Mouse (Mus musculus): ENCODE measurements around the gene March10.

Gene March10

DNA sequence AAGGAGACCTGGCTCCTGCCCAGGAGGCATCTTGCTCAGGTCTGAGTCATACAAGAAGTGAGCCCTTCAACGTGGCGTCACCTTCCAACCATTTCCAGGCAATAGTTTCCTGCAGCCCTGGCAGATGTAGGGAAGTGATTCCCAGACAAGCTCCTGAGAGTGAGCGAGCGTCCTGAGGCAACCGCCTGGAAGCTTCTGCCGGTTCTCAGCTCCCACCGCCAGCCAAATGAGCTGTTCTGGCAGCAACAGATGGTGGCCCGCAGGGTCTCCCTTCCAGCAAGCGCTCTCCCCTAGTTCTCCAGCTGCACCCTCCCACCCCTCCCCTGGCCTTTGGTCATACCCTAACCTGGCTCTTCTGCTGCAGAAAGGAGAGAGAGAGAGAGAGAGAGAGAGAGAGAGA is 54.2 kb downstream of the March10 start:
- no peak for DNase-seq

DNA sequence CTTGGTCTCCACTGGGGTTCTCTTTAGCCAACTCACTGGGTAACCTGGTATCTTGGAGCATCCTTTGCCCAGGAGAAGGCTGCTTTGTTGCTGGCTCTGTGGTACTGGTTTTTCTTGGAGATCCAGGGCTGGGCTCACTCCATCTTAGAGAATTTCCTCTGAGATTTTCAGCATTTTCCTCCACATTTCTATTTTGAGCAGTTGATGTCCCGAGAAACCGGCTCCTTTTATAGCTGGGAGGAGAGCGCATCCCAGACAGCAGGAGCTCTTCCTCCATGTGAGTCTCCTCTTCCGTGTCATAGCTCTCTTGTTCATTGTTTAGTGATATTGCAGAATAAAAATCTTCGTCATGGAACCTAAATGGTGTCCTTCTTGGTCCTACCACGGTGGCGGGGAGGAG is 66.2 kb downstream of the March10 start:
- no peak for DNase-seq

DNA sequence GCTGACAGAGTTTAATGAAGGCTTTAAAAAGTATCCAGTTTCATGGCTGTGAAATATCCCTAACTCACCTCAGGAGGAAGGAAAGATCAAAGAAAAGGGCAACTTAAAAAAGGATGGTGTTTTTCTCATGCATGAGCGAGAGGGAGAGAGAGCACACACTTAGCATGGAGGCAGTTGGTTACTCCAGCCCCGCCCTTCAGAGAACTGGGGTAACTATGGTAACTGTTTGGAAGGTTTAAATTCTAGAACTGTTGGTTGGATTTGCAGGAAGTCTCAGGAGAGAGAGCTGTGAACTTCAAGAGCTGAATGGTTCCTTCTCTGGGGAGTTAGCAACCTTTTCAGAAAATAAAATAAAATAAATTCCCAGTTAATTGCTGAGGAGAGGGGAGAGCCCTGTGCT is 67.9 kb downstream of the March10 start:
- no peak for DNase-seq

DNA sequence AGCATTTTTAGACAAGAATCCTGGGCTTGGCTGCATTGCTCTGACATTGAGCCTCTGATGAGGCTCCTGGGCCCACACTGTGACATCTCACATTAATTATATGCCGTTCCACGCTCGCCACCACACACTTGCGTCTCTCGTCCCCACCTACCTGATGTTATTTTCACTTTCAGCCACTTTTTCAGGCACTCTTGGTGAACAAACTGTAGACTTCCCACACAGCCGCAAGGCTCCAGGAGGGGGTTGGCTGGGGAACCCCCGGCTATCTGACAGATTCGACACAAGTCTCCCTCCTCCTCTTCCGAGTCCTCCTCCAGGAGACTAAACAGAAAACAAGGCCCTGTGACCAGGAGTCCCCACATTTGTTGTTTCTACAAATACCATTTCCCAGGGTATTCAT is 71.3 kb downstream of the March10 start:
- no peak for DNase-seq

DNA sequence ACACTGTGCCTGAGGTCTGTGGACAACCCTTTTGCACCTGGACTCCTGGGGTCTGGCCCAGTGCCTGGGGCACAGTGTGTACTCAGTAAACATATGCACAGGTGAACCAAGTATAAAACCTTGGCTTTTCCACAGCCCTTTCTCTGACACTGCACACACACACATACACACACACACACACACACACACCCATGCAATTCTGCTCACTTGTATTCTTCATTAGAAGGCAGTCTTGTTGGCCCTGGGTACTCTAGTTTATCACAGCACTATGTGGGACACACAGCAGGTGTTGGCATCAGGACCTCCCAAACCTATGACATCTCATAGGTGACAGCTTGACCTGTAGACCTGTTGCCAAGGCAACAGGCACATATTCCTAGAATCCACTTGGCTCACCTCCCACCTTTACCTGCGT is 80.7 kb downstream of the March10 start:
- no peak for DNase-seq

DNA sequence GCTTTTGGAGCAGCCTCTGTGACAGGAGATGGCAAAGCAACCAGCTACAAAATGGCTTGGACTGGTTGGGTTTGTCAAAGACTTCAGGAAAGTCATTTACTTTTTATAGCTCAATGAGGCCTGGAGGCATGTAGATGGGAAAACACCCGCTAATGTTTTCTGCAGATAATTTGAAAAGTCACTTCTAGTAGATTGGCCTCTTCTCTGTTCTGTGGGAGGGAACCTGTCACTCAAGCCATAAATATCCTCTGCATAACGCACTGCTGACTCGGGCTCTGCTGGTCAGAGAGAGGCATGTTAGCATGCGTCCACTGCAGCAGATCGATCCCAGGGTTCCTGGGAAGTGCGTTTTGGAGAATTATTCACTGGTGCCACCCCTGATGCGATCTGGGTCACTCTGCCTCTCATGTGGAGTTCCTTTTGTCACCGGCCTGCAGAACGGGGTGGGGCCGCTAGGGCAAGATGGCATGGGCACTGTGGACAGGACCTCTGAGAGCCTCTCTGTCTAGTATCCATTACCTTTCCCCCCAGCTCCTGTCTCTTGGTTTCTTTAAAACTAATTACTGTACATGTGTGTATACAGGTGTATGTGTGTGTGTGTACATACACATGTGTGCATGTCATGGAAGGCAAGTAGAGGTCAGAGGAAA is 81.9 kb downstream of the March10 start:
- peak; percentile 16 for DNase-seq

DNA sequence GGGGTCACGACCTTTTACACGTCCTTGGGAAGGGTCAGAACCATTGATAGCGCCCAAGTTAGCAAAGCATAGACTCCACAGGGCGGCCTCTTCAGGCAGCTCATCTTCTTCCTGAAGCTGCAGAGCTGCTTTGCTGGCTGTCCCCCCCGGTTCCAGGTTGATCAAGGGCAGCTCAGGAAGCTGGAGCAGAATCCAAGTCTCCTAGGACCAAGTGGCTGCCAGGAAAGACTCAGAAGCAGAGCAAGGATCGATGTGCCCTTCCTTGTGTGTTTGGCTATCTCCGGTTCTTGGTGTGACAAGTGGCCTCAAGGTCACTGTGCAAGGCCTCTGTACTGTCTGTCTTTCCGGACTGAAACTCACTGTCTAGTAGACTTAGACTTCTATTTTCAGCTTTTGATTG is 82.7 kb downstream of the March10 start:
- DNase-seq, result no peak

DNA sequence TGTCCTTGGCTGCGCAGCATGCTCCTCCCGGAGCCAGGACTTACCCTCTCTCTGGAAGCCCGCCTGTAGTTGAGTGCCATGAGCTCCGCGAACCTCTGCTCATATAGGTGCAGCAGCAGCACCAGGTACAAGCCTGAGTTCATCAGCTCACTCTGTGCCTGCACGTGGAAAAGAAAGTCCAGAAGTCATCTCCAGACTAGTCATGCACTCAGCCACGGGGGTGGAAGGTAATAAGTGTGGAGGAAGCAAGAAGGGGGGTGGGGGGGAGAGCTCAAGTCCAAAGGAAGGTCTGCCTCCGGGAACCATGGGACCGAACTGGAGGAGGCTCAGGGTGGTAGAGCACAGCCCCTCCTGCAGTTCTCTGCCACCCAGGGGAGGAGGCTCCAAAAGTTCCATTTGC is 84.7 kb downstream of the March10 start:
- DNase-seq, result no peak

DNA sequence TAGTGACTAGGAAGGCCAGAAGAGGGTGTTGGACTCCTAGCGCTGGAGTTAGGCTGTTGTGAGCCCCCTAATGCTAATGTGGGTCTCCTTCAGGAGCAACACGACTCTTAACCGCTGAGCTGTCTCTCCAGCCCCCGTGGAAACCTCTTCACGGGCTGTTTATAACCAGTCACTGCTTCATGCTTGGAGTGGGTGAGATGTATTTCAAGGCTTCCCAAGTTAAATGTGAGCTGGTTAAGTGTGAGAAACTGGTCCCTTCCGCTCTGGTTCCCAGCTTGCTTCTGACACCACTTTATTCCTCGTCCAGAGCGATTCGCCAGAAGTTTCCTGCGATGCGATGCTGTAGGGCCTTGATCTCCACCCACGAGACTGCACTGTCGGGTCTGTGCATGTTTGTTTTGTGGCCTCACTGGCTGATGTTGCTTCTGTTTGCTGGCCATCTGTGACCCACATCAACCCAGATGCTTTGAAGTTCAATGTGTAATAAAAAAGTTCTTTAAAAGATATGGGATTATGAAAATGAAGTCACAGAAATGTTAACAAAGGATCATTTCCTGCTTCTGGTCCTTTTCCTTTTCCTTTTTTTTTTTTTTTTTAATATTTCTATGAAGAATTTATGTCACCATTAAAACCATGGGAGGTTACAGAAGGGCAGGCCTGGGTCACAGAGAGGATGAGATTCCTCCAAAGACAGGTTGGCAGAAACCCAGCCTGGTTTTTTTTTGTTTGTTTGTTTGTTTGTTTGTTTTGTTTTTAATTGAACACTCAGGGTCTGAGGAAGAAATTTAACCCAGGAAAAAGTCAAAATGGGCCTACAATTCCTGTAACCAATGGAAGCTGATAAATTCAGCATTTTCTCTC is 86.8 kb downstream of the March10 start:
- DNase-seq, result no peak

DNA sequence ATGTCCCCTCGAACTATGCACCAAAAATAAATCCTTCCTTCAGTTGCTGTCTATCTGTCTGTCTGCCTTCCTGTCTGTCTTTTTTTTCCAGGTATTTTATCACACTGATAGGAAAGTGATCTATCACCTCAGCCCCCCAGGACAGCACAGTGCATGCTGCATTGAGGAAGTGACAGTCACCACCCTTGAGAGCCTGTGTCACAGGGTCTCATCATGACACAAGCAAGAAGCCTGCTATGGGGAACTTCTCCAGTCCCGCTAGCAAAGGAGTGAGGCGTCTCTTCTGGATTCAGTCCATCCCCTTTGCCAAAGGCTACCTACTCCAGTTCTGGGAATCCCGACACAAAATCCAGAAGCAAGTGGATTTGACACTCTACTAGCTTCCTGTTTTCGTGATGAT is 87.7 kb downstream of the March10 start:
- no peak for DNase-seq

DNA sequence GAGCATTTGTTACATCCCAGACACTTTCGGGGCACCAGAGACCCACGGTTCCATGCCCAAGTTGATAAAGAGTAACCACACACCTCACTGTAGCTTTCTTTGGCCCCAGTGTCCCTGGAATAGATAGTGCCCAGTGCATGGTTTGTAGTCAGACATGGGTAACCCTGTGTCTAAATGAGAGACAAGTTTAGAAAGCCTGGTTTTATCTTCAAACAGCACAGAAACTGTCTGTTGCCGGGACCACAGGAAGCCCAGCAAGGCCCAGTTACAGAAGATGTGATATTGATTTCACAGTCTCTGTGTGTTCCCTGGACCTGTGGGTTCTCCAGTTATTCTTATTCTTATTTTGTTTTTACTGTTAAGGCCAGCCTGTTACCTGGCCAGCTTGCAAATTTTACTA is 89.4 kb downstream of the March10 start:
- peak; percentile 41 for DNase-seq

DNA sequence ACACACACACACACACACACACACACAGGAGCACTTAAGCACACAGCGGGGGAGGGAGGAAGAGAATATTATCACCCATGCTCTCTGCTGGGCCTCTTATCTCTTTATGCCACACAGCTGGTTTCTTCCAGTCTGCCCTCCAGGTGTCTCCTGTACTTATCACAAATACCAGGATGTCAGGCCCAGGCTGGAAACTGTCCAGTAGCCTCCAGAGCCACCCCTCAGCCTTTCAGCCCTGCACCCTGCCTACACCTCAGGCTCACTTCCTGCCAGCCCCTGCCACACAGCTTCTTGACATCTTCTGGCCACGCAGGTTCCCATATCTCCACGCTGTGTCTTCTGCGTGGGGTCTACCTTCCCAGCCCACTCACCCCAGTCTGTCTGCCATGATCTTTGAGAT is 90.5 kb downstream of the March10 start:
- peak; percentile 89 for DNase-seq

DNA sequence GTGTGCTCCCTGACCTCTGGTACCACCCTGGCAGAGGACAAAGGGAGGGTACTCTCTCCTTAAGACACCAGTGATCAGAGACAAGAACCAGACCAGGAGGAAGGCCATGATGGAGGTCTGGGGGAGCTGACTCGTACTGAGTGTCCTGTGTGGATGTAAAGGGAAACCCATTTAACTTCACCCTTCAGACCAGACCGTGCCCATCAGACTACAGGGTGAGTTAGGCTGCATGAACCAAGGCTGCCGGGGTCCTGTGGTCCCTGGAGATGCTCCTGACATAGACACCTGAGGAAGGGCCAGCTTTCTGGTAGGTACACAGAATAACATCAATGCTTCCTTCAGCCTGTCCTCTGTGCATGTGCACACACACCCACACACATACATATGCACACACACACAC is 90.9 kb downstream of the March10 start:
- no peak for DNase-seq

DNA sequence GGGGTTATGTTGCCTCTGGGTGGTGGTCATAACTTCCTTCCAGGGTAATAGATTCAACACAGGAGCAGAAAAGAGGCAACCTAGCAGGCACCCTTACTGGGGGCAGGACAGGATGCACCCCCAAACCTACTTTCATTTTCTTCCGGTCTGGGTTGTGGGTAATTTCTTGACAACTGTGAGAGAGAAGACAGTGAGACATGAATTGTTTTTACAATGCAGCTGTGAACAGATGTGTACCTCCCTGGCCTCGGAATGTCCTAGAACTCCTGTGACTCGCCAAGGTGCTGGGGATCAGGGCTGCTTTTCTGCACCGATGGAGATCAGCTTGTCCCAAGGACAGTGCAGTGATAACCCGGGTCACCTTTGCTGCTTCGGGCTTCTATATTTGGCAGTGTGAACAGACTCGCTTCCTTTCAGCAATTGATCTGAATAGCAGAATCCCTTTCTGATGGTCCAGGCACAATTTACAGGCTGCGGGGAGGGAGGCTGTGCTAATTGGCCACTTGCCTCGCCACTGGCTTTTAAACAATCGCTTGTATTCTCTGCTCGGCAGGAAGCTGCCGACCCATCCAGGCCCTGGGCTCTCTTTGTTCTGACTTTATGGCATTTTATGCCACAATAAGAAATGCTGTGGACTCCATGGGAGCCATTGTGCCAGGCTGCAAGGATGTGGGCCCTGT is 92.0 kb downstream of the March10 start:
- DNase-seq, result no peak

DNA sequence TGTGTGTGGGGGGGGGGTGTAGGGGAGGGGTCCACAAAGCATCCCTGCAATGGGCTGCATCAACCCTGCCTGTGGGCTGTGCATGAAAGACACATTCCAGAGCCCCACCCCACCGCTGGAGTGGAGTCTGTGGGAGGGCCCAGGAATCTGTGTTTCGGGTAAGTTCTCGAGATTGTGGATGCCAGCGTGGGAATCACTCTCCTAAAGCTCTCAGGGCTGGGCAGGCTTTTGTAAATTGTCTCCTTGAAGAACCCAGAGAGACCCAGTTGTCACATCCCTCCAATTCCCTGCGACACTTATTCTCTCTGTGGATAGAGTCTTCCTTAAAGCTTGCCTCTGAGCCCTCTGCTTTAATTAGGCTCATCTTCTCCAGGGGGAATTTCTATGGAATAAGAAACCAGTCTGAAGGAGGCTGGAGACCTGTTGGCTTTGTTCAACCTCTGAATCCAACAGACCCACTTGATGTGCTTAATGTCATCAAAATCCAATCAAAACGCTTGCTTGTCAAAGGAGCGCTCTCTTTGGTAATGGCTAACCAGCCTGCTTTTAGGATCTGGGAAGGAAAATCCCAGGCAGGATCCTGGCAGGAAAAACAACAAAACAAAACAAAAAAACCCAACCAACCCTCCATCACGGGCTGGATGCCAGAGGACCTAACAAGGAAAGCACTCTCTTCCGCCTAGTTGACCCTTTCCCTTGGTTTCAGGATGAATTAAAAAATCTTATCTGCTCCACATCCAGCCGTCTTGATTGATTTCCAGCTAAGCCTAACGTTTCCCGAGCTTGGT is 92.7 kb downstream of the March10 start:
- no peak for DNase-seq

DNA sequence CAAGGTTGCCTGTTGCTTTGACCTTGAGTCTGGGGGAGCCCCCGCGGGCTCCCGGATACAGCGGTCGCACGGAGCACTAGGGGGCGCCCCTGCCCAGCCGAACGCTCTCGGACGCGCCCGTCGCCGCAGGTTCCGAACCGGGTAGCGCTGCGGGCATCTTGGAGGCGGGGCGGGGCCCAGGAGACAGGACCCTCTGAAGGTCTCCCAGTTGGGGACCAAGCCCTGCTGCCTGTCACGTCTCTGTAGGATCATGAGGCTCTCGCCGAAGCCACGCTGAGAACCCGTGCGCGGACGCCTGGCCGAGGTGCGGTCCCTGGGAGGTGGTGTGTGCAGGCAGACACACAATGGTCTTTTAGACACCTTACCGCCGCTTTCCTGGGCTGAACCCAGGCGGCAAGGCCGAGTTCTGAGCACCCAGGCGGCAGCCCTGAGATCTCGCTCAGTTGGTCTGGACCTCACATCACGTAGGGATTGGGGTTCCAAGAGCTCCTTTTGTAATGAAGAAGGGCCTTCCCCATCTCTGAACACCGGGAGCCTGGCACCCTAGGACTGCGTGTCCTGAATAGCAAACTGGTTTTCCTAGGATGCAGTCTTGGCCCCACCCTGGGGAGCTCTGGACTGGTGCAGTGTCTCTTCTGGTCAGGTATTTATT is 93.5 kb downstream of the March10 start:
- DNase-seq, result peak; percentile 84

DNA sequence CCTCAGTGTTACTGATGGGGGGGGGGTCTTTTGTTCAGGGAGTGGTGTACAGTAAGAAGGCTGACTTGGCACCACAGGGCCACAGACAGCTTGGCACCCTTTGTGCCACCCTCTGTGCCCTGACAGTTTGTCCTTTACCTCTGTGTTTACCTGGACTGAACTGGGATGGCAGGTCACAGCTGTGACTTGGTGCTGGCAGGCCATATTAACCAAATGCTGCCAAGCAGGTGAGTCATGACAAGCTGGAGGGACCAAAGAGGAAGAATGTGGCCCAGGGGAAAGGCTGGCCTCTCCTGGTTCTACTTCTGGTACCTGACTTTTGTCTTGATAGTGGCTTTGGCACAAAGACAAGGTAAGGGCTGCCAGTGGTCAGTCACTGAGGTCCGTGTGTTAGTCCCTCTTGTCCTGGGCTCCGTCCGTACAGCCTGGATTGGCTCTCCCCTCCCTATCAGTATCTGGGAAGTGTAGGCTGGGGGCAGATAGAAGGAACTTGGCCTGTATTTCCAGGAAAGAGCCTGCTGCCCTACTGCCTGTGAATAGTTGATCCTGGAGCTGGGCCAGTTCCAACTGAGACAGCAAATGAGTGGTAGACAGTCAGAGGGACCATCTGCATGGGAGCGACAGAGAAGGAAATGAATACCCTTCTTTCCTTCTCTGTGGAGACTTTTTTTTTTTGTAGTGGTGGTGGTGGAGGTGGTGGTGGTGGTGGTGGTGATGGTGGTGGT is 94.3 kb downstream of the March10 start:
- DNase-seq, result no peak

DNA sequence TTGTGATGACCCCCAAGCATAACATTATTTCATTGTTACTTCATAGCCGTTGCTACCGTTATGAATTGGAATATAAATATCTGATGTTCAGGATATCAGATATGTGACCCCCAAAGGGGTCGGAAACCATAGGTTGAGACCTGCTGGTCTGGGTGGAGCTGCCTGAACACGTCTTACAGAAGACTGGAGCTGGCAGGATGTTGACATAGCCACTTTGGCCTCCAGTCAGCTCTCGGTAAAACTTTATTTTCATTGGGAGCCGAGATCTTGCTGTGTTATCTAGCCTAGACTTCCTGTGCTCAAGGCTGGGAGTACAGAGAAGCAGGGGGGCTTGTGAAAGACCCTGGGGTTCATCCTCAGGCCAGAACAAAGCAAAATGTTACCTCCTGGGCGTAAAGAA is 100.2 kb downstream of the March10 start:
- no peak for DNase-seq

DNA sequence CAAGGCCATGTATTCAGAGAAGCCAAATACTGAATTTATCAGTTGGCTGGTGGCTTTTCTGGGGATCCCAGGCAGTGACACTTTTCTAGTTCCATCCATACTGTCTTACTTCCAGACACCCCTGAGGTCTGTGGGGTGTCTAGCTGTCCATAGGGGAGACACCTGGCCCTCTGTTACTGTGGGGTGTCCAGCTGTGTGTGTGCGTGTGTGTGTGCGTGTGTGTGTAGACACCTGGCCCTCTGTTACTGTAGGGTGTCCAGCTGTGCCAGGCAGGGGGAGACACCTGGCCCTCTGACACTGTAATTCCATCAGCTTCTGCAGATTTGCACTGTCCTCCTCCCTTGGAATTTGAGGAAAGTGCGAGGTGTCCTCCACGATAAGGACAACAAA is 102.6 kb downstream of the March10 start:
- no peak for DNase-seq

DNA sequence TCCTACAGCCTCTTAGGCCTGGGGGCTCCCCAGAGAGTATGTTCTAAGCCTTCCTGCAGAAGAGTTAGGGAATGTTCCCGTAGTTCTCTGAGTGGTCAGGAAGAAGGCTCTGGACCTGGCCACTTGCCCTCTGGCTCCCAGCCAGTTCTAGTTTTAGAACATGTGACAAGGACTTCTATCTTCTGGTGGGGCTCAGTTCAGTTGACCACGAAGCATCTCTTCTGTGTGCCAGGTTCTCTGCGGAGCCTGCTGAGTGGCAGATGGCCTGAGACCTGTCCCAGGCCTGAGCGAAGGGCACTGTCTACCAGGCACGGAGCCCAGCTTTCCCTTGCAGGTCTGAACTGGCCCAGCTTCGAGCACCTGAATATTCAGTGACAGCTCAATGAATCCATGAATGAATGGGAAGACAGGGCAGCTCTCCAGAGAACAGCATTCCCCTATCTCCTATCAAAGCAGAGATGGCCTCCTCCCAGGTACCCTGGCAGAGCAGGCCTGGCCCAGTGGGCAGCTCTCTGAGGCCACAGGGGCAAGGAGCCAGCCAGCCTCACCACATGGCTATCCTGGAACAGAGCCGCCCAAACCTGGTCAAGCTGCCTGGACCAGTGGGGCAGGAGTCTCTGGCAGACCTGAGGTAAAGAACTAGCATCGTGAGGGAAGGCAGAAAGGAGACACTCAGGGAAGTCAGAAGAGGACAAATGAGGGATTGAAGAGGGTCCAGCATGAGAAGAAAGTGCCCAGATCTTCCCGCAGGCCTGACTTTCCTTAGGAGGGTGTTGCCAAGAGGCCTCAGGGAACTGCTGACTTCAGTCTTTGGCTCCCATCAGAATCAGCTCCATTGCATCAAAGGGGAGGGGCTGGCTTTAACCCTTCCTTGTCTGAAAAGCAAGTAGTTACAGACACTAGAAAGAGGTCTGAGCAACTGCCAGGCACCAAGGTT is 103.3 kb downstream of the March10 start:
- DNase-seq, result no peak

DNA sequence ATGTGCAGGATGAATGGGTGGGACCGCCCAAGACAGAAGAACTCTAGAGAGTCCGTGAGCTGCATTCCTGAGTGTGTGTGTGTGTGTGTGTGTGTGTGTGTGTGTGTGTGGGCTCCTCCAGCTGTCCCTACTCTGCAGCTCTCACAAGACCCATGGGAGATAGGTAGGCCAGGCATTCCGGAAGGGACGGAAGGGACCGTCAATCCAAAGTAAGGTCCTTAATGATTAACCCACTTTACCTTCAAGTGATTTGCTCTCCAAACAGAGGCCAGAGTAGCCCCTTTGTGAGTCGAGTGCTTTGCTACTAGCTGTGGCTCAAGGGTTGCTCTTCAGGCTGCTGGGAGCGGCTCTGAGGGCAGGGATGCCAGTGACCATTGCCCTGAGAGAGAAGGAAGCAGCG is 104.4 kb downstream of the March10 start:
- no peak for DNase-seq
